10 mouse cellular contexts compared by ENCODE assay signal in genomic region chr3:138752769-138753168, GRCm38 (mm10). TPM values are rescaled to one million over a fixed set of nuclear protein-coding genes. Genes with fewer than 3 reads are reported as not detected.
DNase-seq lines count a peak whose midpoint lies in the region; ATAC-seq and TF ChIP-seq lines count a peak whose summit lies in the region.
"Had no signal": no experiment of that assay in that cellular context is flagged by ENCODE, and none has a peak within 500 bp of the region (broad histone marks: within the 10 kb centered on the region; RNA-seq: fewer than 3 reads in every experiment).

No protein-coding gene starts in this region.

- no peaks in the 10 kb centered on the region for H3K36me3 ChIP-seq in forebrain, embryonic 13.5 days (ENCODE audit: poor library complexity, severe bottlenecking)
- no peaks in the 10 kb centered on the region for H3K36me3 ChIP-seq in forebrain, embryonic 11.5 days (ENCODE audit: control insufficient read depth, insufficient read depth, low read length)
- H3K36me3 ChIP-seq in kidney, embryonic 16.5 days (ENCODE audit: insufficient read depth, low read length), result peaks cover 3% of the 10 kb centered on the region; the same call in 1 of the 2 replicates

- no peaks in the 10 kb centered on the region for H3K27me3 ChIP-seq in forebrain, embryonic 13.5 days
- no peaks in the 10 kb centered on the region for H3K27me3 ChIP-seq in forebrain, embryonic 11.5 days (ENCODE audit: control insufficient read depth, insufficient read depth, low read length)
- no peaks in the 10 kb centered on the region for H3K27me3 ChIP-seq in kidney, embryonic 16.5 days (ENCODE audit: insufficient read depth, low read length)

- no peak for TF ChIP-seq CTCF in bone marrow, adult 2 months (IDR thresholded peaks at IDR 0.05; ENCODE audit: control insufficient read depth, insufficient read depth, low read length)

- no peak overlapping the region for H3K4me3 ChIP-seq in forebrain, embryonic 13.5 days
- H3K4me3 ChIP-seq in forebrain, embryonic 11.5 days (ENCODE audit: low read depth, low read length), result no peak overlapping the region
- no peak overlapping the region for H3K4me3 ChIP-seq in kidney, embryonic 16.5 days (ENCODE audit: low read length)
- H3K4me3 ChIP-seq in bone marrow, adult 2 months (replicated peaks; ENCODE audit: control insufficient read depth, low read depth, low read length), result peak overlapping the region; percentile 3

- no peak for DNase-seq in forebrain, embryonic 11.5 days (ENCODE audit: low spot score)
- no peak for DNase-seq in kidney, adult 11 months
- DNase-seq in adrenal gland, adult (ENCODE audit: inconsistent age in 2 of 2, low spot score in 1 of 2), result no peak
- no peak for DNase-seq in ovary, adult 18-20 months (ENCODE audit: low spot score)
- DNase-seq: heart, postnatal 10 days; right cerebral cortex, postnatal 25 days had no signal

- 69% methylated on average over 3 of the region's 3 CpGs for WGBS in forebrain, embryonic 13.5 days
- WGBS in forebrain, embryonic 11.5 days, result 80% methylated on average over 3 of the region's 3 CpGs
- 30% methylated on average over 3 of the region's 3 CpGs for WGBS in kidney, embryonic 16.5 days
- WGBS in bone marrow, adult 2 months, result 12% methylated on average over 3 of the region's 3 CpGs

- no peak for TF ChIP-seq POLR2A in bone marrow, adult 2 months (IDR thresholded peaks at IDR 0.05; ENCODE audit: borderline replicate concordance, control insufficient read depth, low read depth, low read length)

- no peak overlapping the region for H3K27ac ChIP-seq in forebrain, embryonic 13.5 days
- no peak overlapping the region for H3K27ac ChIP-seq in forebrain, embryonic 11.5 days (ENCODE audit: low read depth, low read length)
- no peak overlapping the region for H3K27ac ChIP-seq in kidney, embryonic 16.5 days (ENCODE audit: low read length)
- peak overlapping the region; percentile 45; the same call in 1 of the 2 replicates for H3K27ac ChIP-seq in bone marrow, adult 2 months (ENCODE audit: control insufficient read depth, insufficient read depth, low read depth, low read length, poor library complexity)

- H3K9me3 ChIP-seq in forebrain, embryonic 13.5 days (replicated peaks), result no peaks in the 10 kb centered on the region
- H3K9me3 ChIP-seq in forebrain, embryonic 11.5 days (ENCODE audit: control insufficient read depth, low read length), result no peaks in the 10 kb centered on the region
- H3K9me3 ChIP-seq in kidney, embryonic 16.5 days (ENCODE audit: low read length), result no peaks in the 10 kb centered on the region

- peaks cover 23% of the 10 kb centered on the region for H3K4me1 ChIP-seq in forebrain, embryonic 13.5 days
- H3K4me1 ChIP-seq in forebrain, embryonic 11.5 days (replicated peaks; ENCODE audit: control insufficient read depth, insufficient read depth, low read length), result peaks cover 3% of the 10 kb centered on the region; the same call in 1 of the 2 replicates
- H3K4me1 ChIP-seq in kidney, embryonic 16.5 days (ENCODE audit: insufficient read depth, low read length), result peaks cover 24% of the 10 kb centered on the region
- peaks cover 6% of the 10 kb centered on the region for H3K4me1 ChIP-seq in bone marrow, adult 2 months (ENCODE audit: control insufficient read depth, insufficient read depth, low read length)

- H3K9ac ChIP-seq in forebrain, embryonic 13.5 days, result no peak overlapping the region
- H3K9ac ChIP-seq in forebrain, embryonic 11.5 days (ENCODE audit: low read length), result no peak overlapping the region
- H3K9ac ChIP-seq in kidney, embryonic 16.5 days (replicated peaks; ENCODE audit: low read length), result no peak overlapping the region

- peak; percentile 26; the same call in 1 of the 2 replicates for ATAC-seq in forebrain, embryonic 13.5 days
- ATAC-seq in forebrain, embryonic 11.5 days (replicated peaks; ENCODE audit: low FRiP score), result no peak
- ATAC-seq in kidney, embryonic 16.5 days (ENCODE audit: low FRiP score, low TSS enrichment), result 0 out of 2 replicates have a peak, but pooled peaks have one; percentile 31
- ATAC-seq in megakaryocyte progenitor cell, adult 5-6 weeks (replicated peaks; ENCODE audit: poor library complexity), result peak; percentile 35

- no peak overlapping the region for H3K4me2 ChIP-seq in forebrain, embryonic 13.5 days
- H3K4me2 ChIP-seq in forebrain, embryonic 11.5 days (ENCODE audit: low read depth, low read length, severe bottlenecking), result no peak overlapping the region
- H3K4me2 ChIP-seq in kidney, embryonic 16.5 days (replicated peaks; ENCODE audit: low read depth, low read length), result 0 out of 2 replicates have a peak overlapping the region, but pooled peaks have one; percentile 12

RNA-seq across cellular contexts. Expression of gene Tspan5, which starts 10.8 kb away (rescaled TPM):
- 60.2 and 62.7 TPM in 2 replicates for polyA plus RNA-seq in forebrain, embryonic 13.5 days (2015; fragmentation: Nextera tagmentation; extraction: Ambion mirVana)
- polyA plus RNA-seq in forebrain, embryonic 11.5 days (2014; fragmentation: Nextera tagmentation; extraction: Ambion mirVana), result 43.4 and 48.5 TPM in 2 replicates
- 22.8 and 24.1 TPM in 2 replicates for polyA plus RNA-seq in kidney, embryonic 16.5 days (2015; fragmentation: Nextera tagmentation; extraction: Ambion mirVana)
- polyA plus RNA-seq in bone marrow, adult 2 months (2011; ENCODE audit: insufficient read depth, insufficient read length, low replicate concordance, missing spikeins), result 4.0 and 8.3 TPM in 2 replicates
- 26.5 and 33.7 TPM in 2 replicates for total RNA-seq in megakaryocyte progenitor cell, adult 5-6 weeks (2015)
- total RNA-seq in megakaryocyte progenitor cell, adult 5-6 weeks (2017), result 39.0 and 40.5 TPM in 2 replicates
